ENCODE assay signal across 8 mouse cellular contexts in the genomic region with DNA sequence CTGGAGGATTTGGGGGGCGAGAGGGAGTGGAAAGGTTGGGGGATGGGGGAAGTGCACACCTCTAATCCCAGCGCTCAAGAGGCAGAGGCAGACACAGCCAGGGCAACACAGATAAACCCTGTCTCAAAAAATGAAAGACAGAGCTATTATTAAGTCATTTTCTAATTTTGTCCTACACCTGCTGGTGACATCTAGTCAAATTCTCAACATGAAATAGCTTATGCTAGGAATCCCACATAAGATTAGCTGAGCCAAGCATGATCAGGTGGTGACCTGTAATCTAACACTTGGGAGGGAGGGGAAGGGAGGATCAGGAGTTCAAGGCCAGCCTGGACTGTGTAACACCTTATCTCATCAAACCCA. TPM values are rescaled to one million over a fixed set of nuclear protein-coding genes. Genes with fewer than 3 reads are reported as not detected.
DNase-seq lines count a peak whose midpoint lies in the region; ATAC-seq and TF ChIP-seq lines count a peak whose summit lies in the region.

No protein-coding gene starts in this region.

- no peaks in the 10 kb centered on the region for H3K27me3 ChIP-seq in heart, embryonic 16.5 days (ENCODE audit: control insufficient read depth, insufficient read depth, low read length)

- no peak for DNase-seq in lung, adult 2 months
- no peak for DNase-seq in lung, postnatal 4 days
- no peak for DNase-seq in adrenal gland, adult 18-20 months (ENCODE audit: low spot score in 2 of 2)
- no peak for DNase-seq in urinary bladder, postnatal 25 days (ENCODE audit: low spot score)
- DNase-seq in left cerebral cortex, postnatal 14 days (ENCODE audit: low spot score in 2 of 2) = no peak

- peak overlapping the region; percentile 69 for H3K4me2 ChIP-seq in heart, embryonic 16.5 days (ENCODE audit: low read depth, low read length)

- H3K36me3 ChIP-seq in heart, embryonic 16.5 days (ENCODE audit: control insufficient read depth, insufficient read depth) = peaks cover 18% of the 10 kb centered on the region

- ATAC-seq in heart, embryonic 16.5 days (replicated peaks; ENCODE audit: extremely low read depth, insufficient read depth, low FRiP score) = peak; percentile 52
- ATAC-seq in megakaryocyte progenitor cell, adult 5-6 weeks (replicated peaks; ENCODE audit: poor library complexity) = peak; percentile 12

- TF ChIP-seq CTCF in lung, adult 2 months (IDR thresholded peaks at IDR 0.05; ENCODE audit: insufficient read depth, low read length) = no peak

- no peak for TF ChIP-seq POLR2A in lung, adult 2 months (IDR thresholded peaks at IDR 0.05; ENCODE audit: borderline replicate concordance, extremely low read depth, low read depth, low read length)

- H3K9ac ChIP-seq in heart, embryonic 16.5 days (ENCODE audit: low read length) = no peak overlapping the region

- 0 out of 2 replicates have a peak overlapping the region, but pooled peaks have one; percentile 92 for H3K27ac ChIP-seq in brown adipose tissue, adult 24 weeks (replicated peaks; ENCODE audit: low read depth, low read length)
- peak overlapping the region; percentile 98 for H3K27ac ChIP-seq in heart, embryonic 16.5 days (ENCODE audit: low read length)

- no peaks in the 10 kb centered on the region for H3K9me3 ChIP-seq in heart, embryonic 16.5 days (replicated peaks; ENCODE audit: control insufficient read depth, low read length)

- intact Hi-C loops in left cerebral cortex, postnatal 14 days (cut with DNase I) = no loop called here

- peak overlapping the region; percentile 66 for H3K4me3 ChIP-seq in lung, adult 2 months (replicated peaks; ENCODE audit: extremely low read depth, low read depth, low read length)
- H3K4me3 ChIP-seq in brown adipose tissue, adult 24 weeks (ENCODE audit: insufficient read depth, low read depth, low read length) = peak overlapping the region; percentile 93
- H3K4me3 ChIP-seq in heart, embryonic 16.5 days (ENCODE audit: low read length) = peak overlapping the region; percentile 84

- WGBS in lung, adult 2 months = 43% methylated on average over 2 of the region's 2 CpGs
- WGBS in heart, embryonic 16.5 days = 27% methylated on average over 2 of the region's 2 CpGs

- H3K4me1 ChIP-seq in lung, adult 2 months (ENCODE audit: control insufficient read depth, insufficient read depth, low read length) = peaks cover under 1% of the 10 kb centered on the region
- peaks cover 6% of the 10 kb centered on the region; the same call in 1 of the 2 replicates for H3K4me1 ChIP-seq in brown adipose tissue, adult 24 weeks (ENCODE audit: control insufficient read depth, insufficient read depth, insufficient read length, low read length)
- peaks cover 16% of the 10 kb centered on the region; the same call in 1 of the 2 replicates for H3K4me1 ChIP-seq in heart, embryonic 16.5 days (ENCODE audit: control insufficient read depth, insufficient read depth, low read length)

RNA-seq across cellular contexts. Expression of a gene that starts 1.0 kb away (rescaled TPM):
- polyA plus RNA-seq in lung, adult 2 months (2012; rRNA removed) = 30.9 and 41.9 TPM in 2 replicates
- 17.6 and 36.2 TPM in 2 replicates for polyA plus RNA-seq in brown adipose tissue, adult 24 weeks (2012; ENCODE audit: insufficient read depth, insufficient read length, missing spikeins)
- polyA plus RNA-seq in heart, embryonic 16.5 days (2015; fragmentation: Nextera tagmentation; extraction: Ambion mirVana) = 83.2 and 90.9 TPM in 2 replicates
- 123 and 174 TPM in 2 replicates for total RNA-seq in megakaryocyte progenitor cell, adult 5-6 weeks (2015)
- total RNA-seq in megakaryocyte progenitor cell, adult 5-6 weeks (2017) = 101 and 138 TPM in 2 replicates
- 10 to 100 TPM; 65.6 to 89.6 TPM for total RNA-seq in adrenal gland, adult 18-20 months (2021)
- total RNA-seq in left cerebral cortex, postnatal 14 days (2021) = 10 to 100 TPM; 55.9 to 60.1 TPM
